Mouse (Mus musculus) cerebellum, adult 2 months (tissue): Measurements from ENCODE around the gene Iqsec3. TPM values are rescaled to one million over a fixed set of nuclear protein-coding genes. Genes with fewer than 3 reads are reported as not detected.

ENCODE experiments used
- DNase-seq, 2 experiments: peaks; one replicate each; pipeline ENCODE4 v3.0.0; 2021
- H3K27ac ChIP-seq: fragments of 200-500 bp; 2 replicates; pipeline ENCODE4 v1.5.1; 2012; ENCODE audit warnings: low read length, control low read depth, inconsistent platforms; ENCODE audit not compliant: insufficient read depth
- H3K27me3 ChIP-seq: fragments of 200-500 bp; 2 replicates; pipeline ENCODE4 v1.6.1; 2012; ENCODE audit warnings: inconsistent platforms, mild to moderate bottlenecking, low read length, moderate library complexity; ENCODE audit not compliant: control insufficient read depth, insufficient read depth
- H3K4me1 ChIP-seq: fragments of 200-500 bp; 2 replicates; pipeline ENCODE4 v1.6.1; 2011; ENCODE audit warnings: low read length; ENCODE audit not compliant: control insufficient read depth, insufficient read depth
- H3K4me3 ChIP-seq: fragments of 200-500 bp; replicated peaks from 2 replicates; pipeline ENCODE3; 2011; ENCODE audit warnings: mild to moderate bottlenecking, low read depth, low read length, control low read depth; ENCODE audit not compliant: insufficient read depth
- CTCF ChIP-seq: fragments of 200-500 bp; IDR thresholded peaks from 2 replicates; pipeline ENCODE4 v1.5.1; 2011; ENCODE audit warnings: low read depth, mild to moderate bottlenecking, control low read depth, low read length, moderate library complexity, borderline replicate concordance; ENCODE audit not compliant: insufficient read depth
- POLR2A ChIP-seq: fragments of 200-500 bp; IDR thresholded peaks from 2 replicates; pipeline ENCODE4 v1.6.1; 2011; ENCODE audit warnings: low read length, control low read depth, borderline replicate concordance; ENCODE audit not compliant: insufficient read depth
- WGBS: fragments of 180-500 bp; shearing (Covaris S2); methylation state at CpG from one replicate; pipeline ENCODE4 v1.1.7; 2018; 5-methylcytosine and 5-hydroxymethylcytosine counted together
- polyA plus RNA-seq: library from polyadenylated mRNA; depleted of rRNA; stranded (reverse); fragments of >200 nt; gene quantifications from 2 replicates; pipeline ENCODE4 v1.2.3, GENCODE M21; 2012

Gene Iqsec3
- polyA plus RNA-seq, 1 experiment, result 66.5 TPM

GRCm38 (mm10) chr6:121453776-121454175 is 19.7 kb downstream of the Iqsec3 start:
- no peak overlapping the region for H3K27ac ChIP-seq
- H3K27me3 ChIP-seq, result no peaks in the 10 kb centered on the region
- no peak for DNase-seq
- TF ChIP-seq CTCF (no peak), POLR2A (no peak)
- H3K4me3 ChIP-seq, result no peak overlapping the region
- WGBS, result 47% methylated on average over 7 of the region's 7 CpGs
- peaks cover 13% of the 10 kb centered on the region for H3K4me1 ChIP-seq

DNA sequence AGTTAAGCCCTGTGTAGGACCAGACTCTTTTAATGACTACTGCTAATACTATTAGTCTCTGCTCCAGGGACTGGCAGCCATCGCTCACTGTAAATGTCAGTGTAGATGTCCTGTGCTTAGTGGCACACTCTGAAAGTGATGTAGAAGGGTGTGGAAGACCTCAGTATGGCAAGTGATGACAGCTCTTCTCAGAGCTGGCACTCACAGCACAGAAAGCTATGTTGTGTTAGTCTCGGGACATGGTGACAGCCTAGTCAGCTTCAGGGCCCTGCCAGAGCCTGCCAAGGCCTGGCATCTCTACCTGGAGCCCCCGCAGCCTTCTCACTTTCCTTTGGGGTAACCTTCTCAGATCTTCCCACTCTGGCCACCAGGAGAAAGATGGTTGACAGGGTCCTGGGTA is 21.8 kb downstream of the Iqsec3 start:
- H3K27ac ChIP-seq, result no peak overlapping the region
- no peak for DNase-seq
- TF ChIP-seq CTCF (no peak), POLR2A (no peak)
- H3K4me3 ChIP-seq, result no peak overlapping the region
- H3K4me1 ChIP-seq, result peaks cover 5% of the 10 kb centered on the region
- no peaks in the 10 kb centered on the region for H3K27me3 ChIP-seq
- WGBS, result 87% methylated on average over 3 of the region's 3 CpGs

DNA sequence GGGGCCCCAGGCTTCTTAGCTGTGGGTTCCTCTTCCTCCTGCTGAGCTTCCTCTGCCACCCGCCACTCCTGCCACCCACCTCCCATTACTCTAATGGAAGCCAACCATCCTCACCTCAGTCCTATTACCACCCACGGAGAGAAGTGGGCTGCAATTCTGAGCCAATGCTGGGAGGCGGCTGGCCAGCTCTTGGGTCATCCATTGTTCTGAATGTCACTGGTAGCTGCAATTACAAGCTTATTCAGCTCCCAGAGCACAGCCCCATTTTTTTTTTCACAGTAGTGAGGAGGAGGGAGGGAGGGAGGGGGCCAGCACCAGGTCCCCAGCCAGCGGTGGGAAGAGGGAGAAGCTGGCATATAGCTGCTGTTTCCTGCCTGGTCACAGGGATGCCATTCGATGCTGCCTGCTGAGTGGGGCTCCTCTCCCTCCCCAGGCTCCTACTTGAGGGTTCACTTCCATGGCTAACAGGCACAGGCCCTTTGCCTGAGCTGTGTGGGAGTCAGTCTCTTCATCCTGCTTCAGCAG is 32.7 kb downstream of the Iqsec3 start:
- WGBS, result 25% methylated on average over 5 of the region's 5 CpGs

GRCm38 (mm10) chr6:121424830-121425229 is 48.6 kb downstream of the Iqsec3 start:
- Histone ChIP-seq H3K4me1 (no peaks in the 10 kb centered on the region; the same call in 1 of the 2 replicates), H3K27me3 (no peaks in the 10 kb centered on the region; the same call in 1 of the 2 replicates), H3K27ac (no peak overlapping the region), H3K4me3 (no peak overlapping the region)
- no peak for DNase-seq
- WGBS, result 5% methylated on average over 6 of the region's 6 CpGs
- no peak for TF ChIP-seq CTCF
- no peak for TF ChIP-seq POLR2A

More for the DNA sequence above, 32.7 kb downstream of the Iqsec3 start:
- Histone ChIP-seq H3K4me3 (no peak overlapping the region), H3K27ac (no peak overlapping the region), H3K27me3 (no peaks in the 10 kb centered on the region), H3K4me1 (no peaks in the 10 kb centered on the region)
- DNase-seq, result no peak
- TF ChIP-seq CTCF, result no peak
- no peak for TF ChIP-seq POLR2A

GRCm38 (mm10) chr6:121424403-121424802 is 49.1 kb downstream of the Iqsec3 start:
- no peak for DNase-seq
- H3K4me1 ChIP-seq, result no peaks in the 10 kb centered on the region; the same call in 1 of the 2 replicates
- 19% methylated on average over 12 of the region's 12 CpGs for WGBS
- TF ChIP-seq POLR2A, result no peak
- TF ChIP-seq CTCF, result no peak
- H3K4me3 ChIP-seq, result no peak overlapping the region
- no peaks in the 10 kb centered on the region; the same call in 1 of the 2 replicates for H3K27me3 ChIP-seq
- no peak overlapping the region for H3K27ac ChIP-seq

- Histone ChIP-seq H3K4me1 (no peaks in the 10 kb centered on the region), H3K4me3 (no peak overlapping the region), H3K27me3 (no peaks in the 10 kb centered on the region; the same call in 1 of the 2 replicates), H3K27ac (no peak overlapping the region)
- 6% methylated on average over 45 of the region's 46 CpGs for WGBS
- TF ChIP-seq POLR2A, result no peak
- TF ChIP-seq CTCF, result no peak
- no peak for DNase-seq
Observed at GRCm38 (mm10) chr6:121412558-121413297, 60.8 kb downstream of the Iqsec3 start.

DNA sequence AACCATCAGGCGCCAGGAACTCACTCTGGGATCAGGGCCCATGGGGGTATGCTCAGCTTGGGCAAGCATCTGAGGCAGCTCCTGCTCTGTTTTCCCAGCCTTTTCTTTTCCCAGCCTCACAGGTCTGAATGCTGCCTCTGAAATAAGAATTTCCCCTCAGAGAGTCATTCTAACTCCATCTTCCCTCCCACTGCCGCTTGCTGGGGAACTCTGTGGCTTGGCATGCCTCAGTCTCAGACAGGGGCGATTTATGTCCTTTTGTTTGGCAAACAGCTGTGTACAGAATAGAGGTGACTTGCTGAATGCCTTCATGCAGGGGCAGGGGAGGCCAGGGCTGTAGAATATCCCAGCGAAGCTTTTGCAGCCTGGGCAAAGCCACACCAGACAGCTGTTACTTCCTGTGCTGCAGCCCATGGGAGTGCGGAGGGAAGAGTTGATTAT is 65.9 kb downstream of the Iqsec3 start:
- WGBS, result 46% methylated on average over 5 of the region's 5 CpGs
- Histone ChIP-seq H3K4me3 (no peak overlapping the region), H3K27me3 (no peaks in the 10 kb centered on the region; the same call in 1 of the 2 replicates), H3K27ac (no peak overlapping the region), H3K4me1 (no peaks in the 10 kb centered on the region)
- TF ChIP-seq POLR2A, result no peak
- TF ChIP-seq CTCF, result no peak
- DNase-seq, result no peak

GRCm38 (mm10) chr6:121405311-121405710 is 68.2 kb downstream of the Iqsec3 start:
- no peak overlapping the region for H3K27ac ChIP-seq
- TF ChIP-seq POLR2A (no peak), CTCF (no peak)
- H3K4me3 ChIP-seq, result no peak overlapping the region
- DNase-seq, result no peak
- 48% methylated on average over 8 of the region's 8 CpGs for WGBS
- no peaks in the 10 kb centered on the region for H3K4me1 ChIP-seq
- H3K27me3 ChIP-seq, result no peaks in the 10 kb centered on the region

- Histone ChIP-seq H3K27me3 (no peaks in the 10 kb centered on the region), H3K27ac (no peak overlapping the region), H3K4me3 (no peak overlapping the region), H3K4me1 (no peaks in the 10 kb centered on the region)
- no peak for DNase-seq
- WGBS, result 36% methylated on average over 8 of the region's 8 CpGs
- no peak for TF ChIP-seq POLR2A
Observed at GRCm38 (mm10) chr6:121402661-121403244, 70.7 kb downstream of the Iqsec3 start.
